Mouse (Mus musculus) ES-E14 (cell line): ENCODE measurements around the gene Myo1g.

ENCODE experiments used
- HCFC1 ChIP-seq: IDR thresholded peaks from 2 replicates; pipeline ENCODE4 v1.6.1; 2012; ENCODE audit warnings: low read length, inconsistent platforms, borderline replicate concordance; ENCODE audit not compliant: insufficient read depth
- ZNF384 ChIP-seq: IDR thresholded peaks from 2 replicates; pipeline ENCODE4 v1.6.1; 2012; ENCODE audit warnings: low read depth, low read length, inconsistent platforms

DNA sequence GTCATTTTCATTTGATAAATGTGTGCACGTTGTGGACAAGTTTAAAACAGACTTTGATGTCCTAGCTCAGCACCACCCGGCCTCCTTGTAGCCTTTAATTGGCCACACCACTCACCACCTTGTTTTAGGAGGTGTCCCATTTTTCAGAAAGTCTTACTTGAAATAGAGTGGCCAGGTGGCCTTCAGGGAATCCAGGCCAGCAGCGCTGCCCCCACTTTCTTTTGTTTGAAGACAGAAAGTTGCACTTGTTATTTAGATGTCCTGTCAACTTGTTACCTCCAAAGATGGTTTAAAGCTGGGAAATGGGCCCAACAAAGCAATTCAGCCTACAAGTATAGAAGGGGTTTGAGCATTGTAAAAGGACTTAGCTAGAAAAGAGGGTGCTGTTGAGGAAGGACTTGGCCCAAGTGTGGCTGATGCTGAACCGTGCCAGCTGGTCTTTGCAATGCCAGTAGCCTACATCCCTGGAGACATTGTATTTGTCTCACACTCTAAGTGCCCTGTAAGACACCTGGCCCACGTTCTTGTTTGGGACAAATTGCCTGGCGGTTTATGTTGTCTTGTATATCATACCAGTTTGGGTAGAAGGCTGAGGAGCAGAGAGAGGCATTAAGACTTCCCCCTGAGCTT is 27.0 kb upstream of the Myo1g start:
- TF ChIP-seq HCFC1 (no peak), ZNF384 (no peak)
